Mouse (Mus musculus) thymus, adult 2 months (tissue): ENCODE results near the gene Lgals7. TPM values are rescaled to one million over a fixed set of nuclear protein-coding genes. Genes with fewer than 3 reads are reported as not detected.
"Not testable (repeated sequence)": the region's sequence is repeated elsewhere in the genome, so short reads cannot be mapped to it uniquely, and the experiment has no call there.

ENCODE experiments used
- DNase-seq: peaks from one replicate; pipeline ENCODE4 v3.0.0; 2021
- H3K27ac ChIP-seq: fragments of 200-500 bp; 2 replicates; pipeline ENCODE4 v1.5.1; 2012; ENCODE audit warnings: low read length, control low read depth; ENCODE audit not compliant: control insufficient read depth, insufficient read depth
- H3K27me3 ChIP-seq: fragments of 200-500 bp; 2 replicates; pipeline ENCODE4 v1.6.1; 2012; ENCODE audit warnings: mild to moderate bottlenecking, low read length, moderate library complexity, mixed read lengths; ENCODE audit not compliant: control insufficient read depth, insufficient read depth
- H3K36me3 ChIP-seq: fragments of 200-500 bp; 2 replicates; pipeline ENCODE4 v1.6.1; 2012; ENCODE audit warnings: mild to moderate bottlenecking, low read length, moderate library complexity; ENCODE audit not compliant: control insufficient read depth, insufficient read depth
- H3K4me1 ChIP-seq: fragments of 200-500 bp; replicated peaks from 2 replicates; pipeline ENCODE4 v1.6.1; 2012; ENCODE audit warnings: low read length; ENCODE audit not compliant: control insufficient read depth, insufficient read depth
- H3K4me3 ChIP-seq: fragments of 200-500 bp; 2 replicates; pipeline ENCODE4 v1.5.1; 2012; ENCODE audit warnings: mild to moderate bottlenecking, low read length, control low read depth, moderate library complexity; ENCODE audit not compliant: control insufficient read depth, insufficient read depth
- CTCF ChIP-seq: fragments of 200-500 bp; IDR thresholded peaks from 2 replicates; pipeline ENCODE4 v1.5.1; 2012; ENCODE audit warnings: mild to moderate bottlenecking, control low read depth, low read length, moderate library complexity, borderline replicate concordance; ENCODE audit not compliant: control insufficient read depth, poor library complexity, insufficient read depth; ENCODE audit errors: extremely low read depth
- POLR2A ChIP-seq: fragments of 200-500 bp; IDR thresholded peaks from 2 replicates; pipeline ENCODE4 v1.6.1; 2012; ENCODE audit warnings: mild to moderate bottlenecking, low read length, control low read depth, moderate library complexity; ENCODE audit not compliant: control insufficient read depth, poor library complexity, insufficient read depth; ENCODE audit errors: extremely low read depth
- WGBS: fragments of 180-500 bp; shearing (Covaris S2); methylation state at CpG from one replicate; pipeline ENCODE4 v1.1.7; 2018; 5-methylcytosine and 5-hydroxymethylcytosine counted together
- polyA plus RNA-seq: library from polyadenylated mRNA; depleted of rRNA; stranded (reverse); fragments of >200 nt; gene quantifications from 2 replicates; pipeline ENCODE4 v1.2.3, GENCODE M21; 2012

Gene Lgals7
- polyA plus RNA-seq, 1 experiment = 15.5 TPM

- Histone ChIP-seq H3K27ac (no peak overlapping the region), H3K27me3 (no peaks in the 10 kb centered on the region), H3K4me1 (peaks cover 10% of the 10 kb centered on the region), H3K4me3 (no peak overlapping the region), H3K36me3 (no peaks in the 10 kb centered on the region)
- TF ChIP-seq CTCF (no peak), POLR2A (no peak)
- DNase-seq = no peak
- WGBS = 88% methylated on average over 4 of the region's 4 CpGs
Observed at GRCm38 (mm10) chr7:28876099-28876498, 12.4 kb downstream of the Lgals7 start.

- TF ChIP-seq CTCF (no peak), POLR2A (no peak)
- H3K4me1 ChIP-seq = peaks cover 18% of the 10 kb centered on the region
- WGBS = 90% methylated on average over 7 of the region's 7 CpGs
- no peak overlapping the region for H3K4me3 ChIP-seq
- no peaks in the 10 kb centered on the region for H3K27me3 ChIP-seq
- no peaks in the 10 kb centered on the region for H3K36me3 ChIP-seq
- no peak overlapping the region for H3K27ac ChIP-seq
- DNase-seq = no peak
Observed at GRCm38 (mm10) chr7:28877155-28877554, 13.5 kb downstream of the Lgals7 start.

GRCm38 (mm10) chr7:28877856-28878255 lies 14.2 kb downstream of the Lgals7 start:
- Histone ChIP-seq H3K4me3 (no peak overlapping the region), H3K27me3 (no peaks in the 10 kb centered on the region), H3K36me3 (no peaks in the 10 kb centered on the region), H3K27ac (no peak overlapping the region), H3K4me1 (peaks cover 18% of the 10 kb centered on the region)
- TF ChIP-seq POLR2A (no peak), CTCF (no peak)
- 96% methylated on average over 4 of the region's 4 CpGs for WGBS
- no peak for DNase-seq

- H3K36me3 ChIP-seq = no peaks in the 10 kb centered on the region
Observed at GRCm38 (mm10) chr7:28879606-28880005, 16.0 kb downstream of the Lgals7 start.

GRCm38 (mm10) chr7:28880554-28880953 lies 16.9 kb downstream of the Lgals7 start:
- H3K36me3 ChIP-seq = no peaks in the 10 kb centered on the region
- H3K27ac ChIP-seq = no peak overlapping the region
- 90% methylated on average over 10 of the region's 10 CpGs for WGBS
- DNase-seq = no peak
- TF ChIP-seq POLR2A (no peak), CTCF (no peak)
- H3K4me1 ChIP-seq = peaks cover 18% of the 10 kb centered on the region
- no peak overlapping the region for H3K4me3 ChIP-seq
- no peaks in the 10 kb centered on the region for H3K27me3 ChIP-seq

More at GRCm38 (mm10) chr7:28879606-28880005, 16.0 kb downstream of the Lgals7 start:
- H3K4me1 ChIP-seq = peaks cover 18% of the 10 kb centered on the region
- H3K27me3 ChIP-seq = no peaks in the 10 kb centered on the region
- no peak for TF ChIP-seq CTCF
- TF ChIP-seq POLR2A = no peak
- WGBS = 70% methylated on average over 7 of the region's 7 CpGs
- no peak overlapping the region for H3K4me3 ChIP-seq
- H3K27ac ChIP-seq = no peak overlapping the region
- peak; percentile 35 for DNase-seq

GRCm38 (mm10) chr7:28881199-28881598 lies 17.5 kb downstream of the Lgals7 start, which contains the start of gene Capn12:
Gene Capn12, plus strand, starts transcription at chr7:28881422.
- DNase-seq = peak; percentile 37
- H3K36me3 ChIP-seq = no peaks in the 10 kb centered on the region
- H3K27ac ChIP-seq = no peak within 1 kb of the TSS
- peaks cover 18% of the 10 kb centered on the region for H3K4me1 ChIP-seq
- WGBS = 43% methylated on average over 13 of the region's 13 CpGs
- TF ChIP-seq POLR2A (no peak), CTCF (no peak)
- no peaks in the 10 kb centered on the region for H3K27me3 ChIP-seq
- no peak within 1 kb of the TSS for H3K4me3 ChIP-seq

- Histone ChIP-seq H3K4me1 (peaks cover 18% of the 10 kb centered on the region), H3K4me3 (no peak overlapping the region), H3K27ac (no peak overlapping the region), H3K27me3 (no peaks in the 10 kb centered on the region), H3K36me3 (no peaks in the 10 kb centered on the region)
- DNase-seq = no peak
- WGBS = 77% methylated on average over 11 of the region's 11 CpGs
- TF ChIP-seq CTCF = no peak
- no peak for TF ChIP-seq POLR2A
Observed at GRCm38 (mm10) chr7:28883039-28883438, 19.4 kb downstream of the Lgals7 start.

GRCm38 (mm10) chr7:28883704-28884103 lies 20.1 kb downstream of the Lgals7 start:
- H3K27ac ChIP-seq, H3K27me3 ChIP-seq, DNase-seq, H3K36me3 ChIP-seq, H3K4me3 ChIP-seq: not testable (repeated sequence)
- WGBS = 96% methylated on average over 4 of the region's 4 CpGs
- H3K4me1 ChIP-seq = peaks cover 22% of the 10 kb centered on the region
